Mouse (Mus musculus): ENCODE data around the gene Mettl21a.
"Not testable (repeated sequence)": the region's sequence is repeated elsewhere in the genome, so short reads cannot be mapped to it uniquely, and the experiment has no call there.

The Mettl21a gene

GRCm38 (mm10) chr1:64616881-64617714, at the start of gene Mettl21a:
Mettl21a (minus strand) TSS chr1:64617242.
- peak; percentile 93 for DNase-seq (ENCODE audit: low spot score)

GRCm38 (mm10) chr1:64658876-64659275, 41.8 kb upstream of the Mettl21a start:
- no peak for DNase-seq (ENCODE audit: low spot score)

GRCm38 (mm10) chr1:64656423-64657129, 39.5 kb upstream of the Mettl21a start:
- no peak for DNase-seq (ENCODE audit: low spot score)

GRCm38 (mm10) chr1:64655415-64655814, 38.4 kb upstream of the Mettl21a start:
- no peak for DNase-seq (ENCODE audit: low spot score)

- no peak for DNase-seq (ENCODE audit: low spot score)
Measured at GRCm38 (mm10) chr1:64653701-64654100, 36.7 kb upstream of the Mettl21a start.

GRCm38 (mm10) chr1:64649362-64650124, 32.5 kb upstream of the Mettl21a start:
- DNase-seq (ENCODE audit: low spot score): no peak

- no peak for DNase-seq (ENCODE audit: low spot score)
Measured at GRCm38 (mm10) chr1:64644513-64644912, 27.5 kb upstream of the Mettl21a start.

GRCm38 (mm10) chr1:64642541-64642940, 25.5 kb upstream of the Mettl21a start:
- DNase-seq (ENCODE audit: low spot score): not testable (repeated sequence)

GRCm38 (mm10) chr1:64641069-64641468, 24.0 kb upstream of the Mettl21a start:
- no peak for DNase-seq (ENCODE audit: low spot score)

GRCm38 (mm10) chr1:64639279-64639678, 22.2 kb upstream of the Mettl21a start:
- no peak for DNase-seq (ENCODE audit: low spot score)

GRCm38 (mm10) chr1:64635624-64636023, 18.6 kb upstream of the Mettl21a start:
- DNase-seq (ENCODE audit: low spot score): no peak

- DNase-seq (ENCODE audit: low spot score): no peak
Measured at GRCm38 (mm10) chr1:64633237-64633636, 16.2 kb upstream of the Mettl21a start.

- no peak for DNase-seq (ENCODE audit: low spot score)
Measured at GRCm38 (mm10) chr1:64631526-64631925, 14.5 kb upstream of the Mettl21a start.

GRCm38 (mm10) chr1:64625214-64625613, 8.2 kb upstream of the Mettl21a start:
- DNase-seq (ENCODE audit: low spot score): no peak

- DNase-seq (ENCODE audit: low spot score): no peak
Measured at GRCm38 (mm10) chr1:64623558-64624435, 6.8 kb upstream of the Mettl21a start.

GRCm38 (mm10) chr1:64621116-64621515, 4.1 kb upstream of the Mettl21a start:
- DNase-seq (ENCODE audit: low spot score): peak; percentile 26

GRCm38 (mm10) chr1:64618226-64618625, 1.2 kb upstream of the Mettl21a start:
- DNase-seq (ENCODE audit: low spot score): no peak

- peak; percentile 84 for DNase-seq (ENCODE audit: low spot score)
Measured at GRCm38 (mm10) chr1:64617715-64617984, 608 bp upstream of the Mettl21a start.

- peak; percentile 52 for DNase-seq (ENCODE audit: low spot score)
Measured at GRCm38 (mm10) chr1:64616531-64616880, 536 bp downstream of the Mettl21a start.

- no peak for DNase-seq (ENCODE audit: low spot score)
Measured at GRCm38 (mm10) chr1:64616076-64616475, 966 bp downstream of the Mettl21a start.

- DNase-seq (ENCODE audit: low spot score): peak; percentile 75
Measured at GRCm38 (mm10) chr1:64615531-64615991, 1.5 kb downstream of the Mettl21a start.

Data from adipocyte (in vitro differentiated cells).